8 mouse cellular contexts compared by ENCODE assay signal in the genomic region with DNA sequence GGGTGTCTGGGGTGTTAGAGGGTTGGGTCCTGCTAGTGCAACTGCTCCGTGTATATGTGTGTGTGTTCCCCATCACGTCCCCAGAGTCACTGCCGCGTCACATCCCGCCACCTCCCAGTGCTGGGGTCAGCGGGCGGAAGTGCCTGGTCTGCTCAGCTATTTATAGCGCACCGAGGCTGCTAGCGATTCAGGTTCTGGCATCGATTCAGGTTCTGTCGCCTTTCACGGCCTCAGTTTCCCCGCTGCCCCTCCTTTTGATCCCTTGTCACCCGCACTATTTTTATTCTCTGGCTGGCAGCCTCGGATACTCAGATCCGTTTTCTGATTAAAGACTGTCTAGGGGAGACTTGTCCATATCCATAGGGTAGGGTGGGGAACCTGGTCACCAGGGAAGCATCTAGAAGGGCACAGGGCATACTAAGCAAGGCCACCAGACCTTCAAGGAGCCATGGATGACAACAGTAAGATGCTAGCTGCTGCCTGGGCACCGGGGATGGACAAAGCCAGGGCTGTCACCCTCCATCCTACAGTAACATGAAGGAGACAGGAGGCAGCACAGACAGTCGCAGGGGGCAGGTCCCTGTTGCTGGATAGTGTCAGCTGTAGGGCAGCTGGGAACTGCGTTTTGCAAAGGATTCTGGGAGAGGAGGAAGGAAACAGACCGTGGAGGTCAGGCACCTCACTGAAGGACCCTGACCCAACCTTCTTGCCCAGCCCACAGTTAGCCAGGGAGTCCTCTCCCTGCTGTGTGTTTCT. TPM values are rescaled to one million over a fixed set of nuclear protein-coding genes. Genes with fewer than 3 reads are reported as not detected.
A peak's percentile ranks its signal among the peaks of the same experiment; 100 is the strongest.
DNase-seq lines count a peak whose midpoint lies in the region; ATAC-seq and TF ChIP-seq lines count a peak whose summit lies in the region.

No protein-coding gene starts in this region.

- H3K9ac ChIP-seq in embryonic facial prominence, embryonic 14.5 days (ENCODE audit: low read depth, low read length), result no peak overlapping the region
- H3K9ac ChIP-seq in hindbrain, embryonic 14.5 days, result peak overlapping the region; percentile 53
- H3K9ac ChIP-seq in stomach, embryonic 15.5 days, result no peak overlapping the region

- no peak for ATAC-seq in embryonic facial prominence, embryonic 14.5 days (ENCODE audit: low read depth)
- ATAC-seq in hindbrain, embryonic 14.5 days (ENCODE audit: low FRiP score), result no peak
- ATAC-seq in stomach, embryonic 15.5 days (ENCODE audit: insufficient read depth, low FRiP score, low read depth), result no peak

- intact Hi-C loops in gastrocnemius, adult 2 months (cut with DNase I), result no loop called here

- 1% methylated on average over 20 of the region's 21 CpGs for WGBS in embryonic facial prominence, embryonic 14.5 days
- 4% methylated on average over 21 of the region's 21 CpGs for WGBS in hindbrain, embryonic 14.5 days
- 2% methylated on average over 21 of the region's 21 CpGs for WGBS in stomach, embryonic 15.5 days

- H3K4me3 ChIP-seq in gastrocnemius, adult 2 months, result peak overlapping the region; percentile 15; the same call in 1 of the 2 replicates
- no peak overlapping the region for H3K4me3 ChIP-seq in embryonic facial prominence, embryonic 14.5 days (ENCODE audit: low read depth, low read length)
- no peak overlapping the region for H3K4me3 ChIP-seq in hindbrain, embryonic 14.5 days (replicated peaks; ENCODE audit: low read length)
- H3K4me3 ChIP-seq in stomach, embryonic 15.5 days (replicated peaks), result no peak overlapping the region

- H3K4me1 ChIP-seq in embryonic facial prominence, embryonic 14.5 days (ENCODE audit: control insufficient read depth, insufficient read depth, low read length), result peaks cover 12% of the 10 kb centered on the region; the same call in 1 of the 2 replicates
- peaks cover 42% of the 10 kb centered on the region for H3K4me1 ChIP-seq in hindbrain, embryonic 14.5 days (replicated peaks; ENCODE audit: control insufficient read depth, insufficient read depth, low read length)
- H3K4me1 ChIP-seq in stomach, embryonic 15.5 days, result peaks cover 34% of the 10 kb centered on the region

- no peak overlapping the region for H3K27ac ChIP-seq in gastrocnemius, adult 2 months
- H3K27ac ChIP-seq in embryonic facial prominence, embryonic 14.5 days (replicated peaks; ENCODE audit: low read depth, low read length), result no peak overlapping the region
- peak overlapping the region; percentile 81; the same call in 1 of the 2 replicates for H3K27ac ChIP-seq in hindbrain, embryonic 14.5 days
- H3K27ac ChIP-seq in stomach, embryonic 15.5 days, result no peak overlapping the region

- H3K36me3 ChIP-seq in embryonic facial prominence, embryonic 14.5 days (ENCODE audit: control insufficient read depth, insufficient read depth, low read length), result no peaks in the 10 kb centered on the region
- peaks cover 8% of the 10 kb centered on the region for H3K36me3 ChIP-seq in hindbrain, embryonic 14.5 days (replicated peaks; ENCODE audit: control insufficient read depth, insufficient read depth)
- no peaks in the 10 kb centered on the region for H3K36me3 ChIP-seq in stomach, embryonic 15.5 days

- no peak for DNase-seq in gastrocnemius, adult 2 months
- DNase-seq in gastrocnemius, postnatal 4 days (ENCODE audit: low spot score in 2 of 2), result no peak
- peak; percentile 39 to 56 for DNase-seq in CD8-positive naive resting alpha-beta T cell, adult 2 months (ENCODE audit: low read depth in 2 of 2, low spot score in 2 of 2)
- peak; percentile 27 for DNase-seq in embryonic facial prominence, embryonic 14.5 days (ENCODE audit: low spot score)
- DNase-seq in hindbrain, embryonic 14.5 days (ENCODE audit: low spot score), result peak; percentile 41
- DNase-seq in lung, postnatal 10 days, result peak; percentile 56
- no peak for DNase-seq in gastrocnemius, adult 8-10 months (ENCODE audit: low spot score in 2 of 2)

- H3K27me3 ChIP-seq in embryonic facial prominence, embryonic 14.5 days (replicated peaks; ENCODE audit: control insufficient read depth, insufficient read depth, low read length), result peaks cover 21% of the 10 kb centered on the region
- H3K27me3 ChIP-seq in hindbrain, embryonic 14.5 days (ENCODE audit: control insufficient read depth, insufficient read depth, low read length), result no peaks in the 10 kb centered on the region
- H3K27me3 ChIP-seq in stomach, embryonic 15.5 days (replicated peaks), result peaks cover 22% of the 10 kb centered on the region; the same call in 1 of the 2 replicates

- no peaks in the 10 kb centered on the region for H3K9me3 ChIP-seq in embryonic facial prominence, embryonic 14.5 days (ENCODE audit: control insufficient read depth, low read length)
- no peaks in the 10 kb centered on the region for H3K9me3 ChIP-seq in hindbrain, embryonic 14.5 days (ENCODE audit: control insufficient read depth, low read length)
- no peaks in the 10 kb centered on the region for H3K9me3 ChIP-seq in stomach, embryonic 15.5 days

- no peak for TF ChIP-seq CTCF in gastrocnemius, adult 2 months (IDR thresholded peaks at IDR 0.05)

- peak overlapping the region; percentile 16; the same call in 1 of the 2 replicates for H3K4me2 ChIP-seq in embryonic facial prominence, embryonic 14.5 days (ENCODE audit: low read depth, low read length)
- H3K4me2 ChIP-seq in hindbrain, embryonic 14.5 days (replicated peaks), result peak overlapping the region; percentile 37
- peak overlapping the region; percentile 39 for H3K4me2 ChIP-seq in stomach, embryonic 15.5 days

RNA-seq across cellular contexts. Expression of a gene that starts 3.2 kb away (rescaled TPM):
- not detected for total RNA-seq in gastrocnemius, adult 2 months (2021)
- under 1 TPM; 0.22 to 0.47 TPM for total RNA-seq in gastrocnemius, postnatal 4 days (2021)
- polyA plus RNA-seq in embryonic facial prominence, embryonic 14.5 days (2014; fragmentation: Nextera tagmentation; extraction: Ambion mirVana), result 1.1 and 1.4 TPM in 2 replicates
- 16.6 and 16.7 TPM in 2 replicates for polyA plus RNA-seq in hindbrain, embryonic 14.5 days (2014; fragmentation: Nextera tagmentation; extraction: Ambion mirVana)
- 1.1 TPM in 2 replicates for polyA plus RNA-seq in stomach, embryonic 15.5 days (2015; fragmentation: Nextera tagmentation; extraction: Ambion mirVana)
- under 1 TPM in 3 of 4 experiments, not detected in 1; 0.10 to 0.21 (median 0.20) TPM for total RNA-seq in gastrocnemius, adult 8-10 months (2022)

RNA-seq across cellular contexts. Expression of a gene that starts 7.7 kb away (rescaled TPM):
- 1 to 10 TPM; 2.1 to 2.5 TPM for total RNA-seq in gastrocnemius, adult 2 months (2021)
- 1 to 10 TPM; 5.0 to 6.5 TPM for total RNA-seq in gastrocnemius, postnatal 4 days (2021)
- polyA plus RNA-seq in embryonic facial prominence, embryonic 14.5 days (2014; fragmentation: Nextera tagmentation; extraction: Ambion mirVana), result 4.8 and 5.2 TPM in 2 replicates
- polyA plus RNA-seq in hindbrain, embryonic 14.5 days (2014; fragmentation: Nextera tagmentation; extraction: Ambion mirVana), result 5.4 TPM in 2 replicates
- polyA plus RNA-seq in stomach, embryonic 15.5 days (2015; fragmentation: Nextera tagmentation; extraction: Ambion mirVana), result 9.1 and 9.6 TPM in 2 replicates
- total RNA-seq in gastrocnemius, adult 8-10 months (2022), result 1 to 10 TPM; 1.4 to 2.0 (median 1.6) TPM

RNA-seq across cellular contexts. Expression of a gene that starts 20.6 kb away (rescaled TPM):
- 1 to 10 TPM in 1 of 2 experiments, not detected in 1; 1.4 TPM for total RNA-seq in gastrocnemius, adult 2 months (2021)
- 1 to 10 TPM; 2.6 to 3.4 TPM for total RNA-seq in gastrocnemius, postnatal 4 days (2021)
- 1.0 TPM in 1 of 2 replicates, not detected in the other for polyA plus RNA-seq in embryonic facial prominence, embryonic 14.5 days (2014; fragmentation: Nextera tagmentation; extraction: Ambion mirVana)
- 1.4 and 1.5 TPM in 2 replicates for polyA plus RNA-seq in hindbrain, embryonic 14.5 days (2014; fragmentation: Nextera tagmentation; extraction: Ambion mirVana)
- 1.4 and 2.0 TPM in 2 replicates for polyA plus RNA-seq in stomach, embryonic 15.5 days (2015; fragmentation: Nextera tagmentation; extraction: Ambion mirVana)
- total RNA-seq in gastrocnemius, adult 8-10 months (2022), result under 1 TPM in 1 of 4 experiments, not detected in 3; 0.54 TPM

RNA-seq across cellular contexts. Expression of a gene that starts 33.2 kb away (rescaled TPM):
- 1 to 10 TPM; 2.1 to 2.9 TPM for total RNA-seq in gastrocnemius, adult 2 months (2021)
- total RNA-seq in gastrocnemius, postnatal 4 days (2021), result 1 to 10 TPM; 4.1 to 4.5 TPM
- polyA plus RNA-seq in embryonic facial prominence, embryonic 14.5 days (2014; fragmentation: Nextera tagmentation; extraction: Ambion mirVana), result 0.84 and 0.87 TPM in 2 replicates
- 0.21 and 0.41 TPM in 2 replicates for polyA plus RNA-seq in hindbrain, embryonic 14.5 days (2014; fragmentation: Nextera tagmentation; extraction: Ambion mirVana)
- polyA plus RNA-seq in stomach, embryonic 15.5 days (2015; fragmentation: Nextera tagmentation; extraction: Ambion mirVana), result 10.4 and 12.2 TPM in 2 replicates
- total RNA-seq in gastrocnemius, adult 8-10 months (2022), result 1 to 10 TPM; 1.3 to 1.8 (median 1.5) TPM

RNA-seq across cellular contexts. Expression of a gene that starts 57.1 kb away (rescaled TPM):
- not detected for total RNA-seq in gastrocnemius, adult 2 months (2021)
- 1 to 10 TPM in 1 of 2 experiments, under 1 TPM in 1; 0.61 to 1.5 TPM for total RNA-seq in gastrocnemius, postnatal 4 days (2021)
- polyA plus RNA-seq in embryonic facial prominence, embryonic 14.5 days (2014; fragmentation: Nextera tagmentation; extraction: Ambion mirVana), result 2.6 and 2.7 TPM in 2 replicates
- polyA plus RNA-seq in hindbrain, embryonic 14.5 days (2014; fragmentation: Nextera tagmentation; extraction: Ambion mirVana), result 57.3 and 61.0 TPM in 2 replicates
- polyA plus RNA-seq in stomach, embryonic 15.5 days (2015; fragmentation: Nextera tagmentation; extraction: Ambion mirVana), result 7.6 and 8.3 TPM in 2 replicates
- under 1 TPM in 2 of 4 experiments, not detected in 2; 0.08 to 0.65 TPM for total RNA-seq in gastrocnemius, adult 8-10 months (2022)

Comparison
In these comparisons a context has a peak if more than half of its experiments do, and no peak if none do; other contexts are left out.
1. DNase-seq: peak in CD8-positive naive resting alpha-beta T cell, adult 2 months (2 of 2), embryonic facial prominence, embryonic 14.5 days (single experiment), hindbrain, embryonic 14.5 days (single experiment) and lung, postnatal 10 days (single experiment); none in gastrocnemius, adult 2 months (single experiment), gastrocnemius, postnatal 4 days (0 of 2) and gastrocnemius, adult 8-10 months (0 of 2).
2. Peak in every context shown above with its lines, with median percentiles within 50 percentile points of each other: H3K4me2 ChIP-seq.